Mouse (Mus musculus) midbrain, embryonic 16.5 days (tissue): ENCODE results near the gene Zbtb24. TPM values are rescaled to one million over a fixed set of nuclear protein-coding genes. Genes with fewer than 3 reads are reported as not detected.
A peak's percentile ranks its signal among the peaks of the same experiment; 100 is the strongest.
"Not testable (repeated sequence)": the region's sequence is repeated elsewhere in the genome, so short reads cannot be mapped to it uniquely, and the experiment has no call there.

Source experiments
- ATAC-seq: fragments of 200-750 bp; cut with Nextera tagmentation; 2 replicates; pipeline ENCODE4 v1.8.0; 2017; ENCODE audit warnings: moderate TSS enrichment
- H3K27ac ChIP-seq: fragments of 300-500 bp; sonication (generic); 2 replicates; pipeline ENCODE4 v1.5.1; 2014; ENCODE audit warnings: mild to moderate bottlenecking, low read length, mixed read lengths
- H3K27me3 ChIP-seq: fragments of 300-500 bp; sonication (generic); 2 replicates; pipeline ENCODE4 v1.6.1; 2014; ENCODE audit warnings: low read depth, low read length, mixed read lengths; ENCODE audit not compliant: control insufficient read depth, insufficient read depth
- H3K36me3 ChIP-seq: fragments of 300-500 bp; sonication (generic); 2 replicates; pipeline ENCODE4 v1.6.1; 2014; ENCODE audit warnings: mild to moderate bottlenecking, low read length, moderate library complexity, mixed read lengths; ENCODE audit not compliant: control insufficient read depth, insufficient read depth
- H3K4me1 ChIP-seq: fragments of 300-500 bp; sonication (generic); 2 replicates; pipeline ENCODE4 v1.6.1; 2014; ENCODE audit warnings: mild to moderate bottlenecking, low read length, mixed read lengths; ENCODE audit not compliant: control insufficient read depth, insufficient read depth
- H3K4me2 ChIP-seq: fragments of 300-500 bp; sonication (generic); 2 replicates; pipeline ENCODE4 v1.6.1; 2014; ENCODE audit warnings: mild to moderate bottlenecking, low read length, mixed read lengths
- H3K4me3 ChIP-seq: fragments of 300-500 bp; sonication (generic); 2 replicates; pipeline ENCODE4 v1.5.1; 2014; ENCODE audit warnings: low read depth, mild to moderate bottlenecking, low read length, moderate library complexity, mixed read lengths
- H3K9ac ChIP-seq: fragments of 300-500 bp; sonication (generic); 2 replicates; pipeline ENCODE4 v1.6.1; 2014; ENCODE audit warnings: low read depth, low read length, mixed read lengths
- H3K9me3 ChIP-seq: fragments of 300-500 bp; sonication (generic); replicated peaks from 2 replicates; pipeline ENCODE4 v1.6.1; 2014; ENCODE audit warnings: mild to moderate bottlenecking, low read length, mixed read lengths; ENCODE audit not compliant: control insufficient read depth, poor library complexity, severe bottlenecking
- WGBS: fragments of 180-500 bp; shearing (Covaris S2); extraction: QIAGEN DNeasy Blood & Tissue Kit; methylation state at CpG from one replicate; pipeline ENCODE4 v1.1.7; 2014; 5-methylcytosine and 5-hydroxymethylcytosine counted together
- polyA plus RNA-seq: library from polyadenylated mRNA; unstranded; fragments of >200 nt; fragmentation: Nextera tagmentation; extraction: Ambion mirVana; gene quantifications from 2 replicates; pipeline ENCODE4 v1.2.1, GENCODE M21; 2015

Zbtb24 gene
- polyA plus RNA-seq, result 19.3 and 20.0 TPM in 2 replicates

DNA sequence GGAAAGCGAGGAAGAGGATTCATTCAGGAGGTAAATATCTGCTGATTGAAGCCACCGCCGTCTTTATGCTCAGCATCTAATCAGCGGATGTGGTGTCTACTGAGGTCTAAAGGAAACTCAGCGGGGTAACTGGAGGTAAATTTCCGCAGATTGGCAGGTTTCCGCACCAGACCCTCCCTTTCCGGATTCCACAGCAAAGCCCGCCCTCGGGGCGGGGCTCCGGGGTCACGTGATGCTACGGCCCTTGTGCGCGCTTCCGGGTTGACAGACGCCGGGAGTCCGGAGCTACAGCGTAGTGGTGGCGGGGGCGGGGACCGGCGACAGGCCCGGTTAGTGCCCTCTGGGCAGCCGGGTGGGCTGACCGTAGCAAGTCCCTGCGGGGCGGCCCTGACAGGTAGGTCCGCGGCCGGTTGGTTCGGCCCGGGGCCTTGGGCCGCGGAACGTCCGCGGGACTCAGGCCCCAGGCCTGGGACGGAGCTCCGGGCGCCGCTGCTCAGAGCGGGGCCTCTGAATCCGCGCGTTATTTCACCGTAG lies at the start of gene Zbtb24:
Gene Zbtb24, plus strand, starts transcription at position 247 of the 534 bp plus-strand sequence.
- under 1% methylated on average over 49 of the region's 49 CpGs for WGBS
- peak within 1 kb of the TSS; percentile 64 for H3K4me3 ChIP-seq
- H3K9me3 ChIP-seq, result no peaks in the 10 kb centered on the region
- H3K27me3 ChIP-seq, result no peaks in the 10 kb centered on the region
- H3K27ac ChIP-seq, result peak within 1 kb of the TSS; percentile 86
- H3K9ac ChIP-seq, result peak within 1 kb of the TSS; percentile 79
- peak; percentile 97 for ATAC-seq
- H3K4me2 ChIP-seq, result peak within 1 kb of the TSS; percentile 63
- peaks cover 28% of the 10 kb centered on the region for H3K4me1 ChIP-seq
- peaks cover 3% of the 10 kb centered on the region; the same call in 1 of the 2 replicates for H3K36me3 ChIP-seq

DNA sequence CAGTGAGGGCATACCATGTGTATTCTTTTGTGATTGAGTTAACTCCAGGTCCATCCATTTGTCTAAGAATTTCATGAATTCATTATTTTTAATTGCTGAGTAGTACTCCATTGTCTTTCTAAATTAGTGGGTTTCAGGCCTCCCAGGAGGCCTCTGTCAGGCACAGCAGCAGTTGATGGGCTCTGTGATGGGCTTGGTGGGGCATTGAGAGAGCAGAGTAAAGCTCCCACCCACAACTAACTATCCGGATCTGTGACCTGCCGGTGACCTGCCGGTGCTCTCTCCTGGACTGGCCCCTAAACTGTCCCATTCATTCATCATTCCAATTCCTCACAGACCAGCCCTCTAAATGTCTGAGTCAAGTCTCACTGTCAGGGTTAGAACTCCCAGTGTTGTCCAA lies 49.1 kb upstream of the Zbtb24 start:
- H3K27ac ChIP-seq, result no peak overlapping the region
- no peaks in the 10 kb centered on the region for H3K9me3 ChIP-seq
- H3K36me3 ChIP-seq, result no peaks in the 10 kb centered on the region
- H3K4me3 ChIP-seq, result no peak overlapping the region
- ATAC-seq, result no peak
- H3K4me2 ChIP-seq, result no peak overlapping the region
- no peaks in the 10 kb centered on the region for H3K4me1 ChIP-seq
- no peak overlapping the region for H3K9ac ChIP-seq
- 88% methylated on average over 3 of the region's 3 CpGs for WGBS
- H3K27me3 ChIP-seq, result no peaks in the 10 kb centered on the region

DNA sequence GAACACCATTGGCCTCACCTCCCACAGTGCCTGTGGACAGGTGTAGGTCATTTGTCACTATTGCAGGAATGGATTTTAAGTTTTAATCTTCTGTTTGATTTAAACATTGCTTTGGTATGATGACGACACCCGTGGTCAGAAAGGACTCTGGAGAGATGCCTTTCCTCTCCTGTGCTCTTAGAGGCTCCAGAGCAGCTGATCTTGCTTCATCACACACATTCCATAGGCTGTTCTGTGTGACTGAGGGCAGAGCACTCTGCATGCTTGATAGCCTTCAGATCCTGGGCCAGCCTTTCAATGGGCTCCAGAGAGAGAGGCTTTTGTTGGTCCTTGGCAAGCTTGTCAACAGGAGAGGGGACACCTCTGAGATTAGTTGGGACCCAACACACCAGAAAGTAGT lies 46.8 kb upstream of the Zbtb24 start:
- no peaks in the 10 kb centered on the region for H3K9me3 ChIP-seq
- H3K4me1 ChIP-seq, result no peaks in the 10 kb centered on the region
- no peak for ATAC-seq
- H3K9ac ChIP-seq, result no peak overlapping the region
- H3K4me3 ChIP-seq, result no peak overlapping the region
- H3K36me3 ChIP-seq, result no peaks in the 10 kb centered on the region
- no peak overlapping the region for H3K4me2 ChIP-seq
- H3K27me3 ChIP-seq, result no peaks in the 10 kb centered on the region
- whole genome bisulfite sequencing, result 83% methylated on average over 2 of the region's 2 CpGs
- no peak overlapping the region for H3K27ac ChIP-seq

DNA sequence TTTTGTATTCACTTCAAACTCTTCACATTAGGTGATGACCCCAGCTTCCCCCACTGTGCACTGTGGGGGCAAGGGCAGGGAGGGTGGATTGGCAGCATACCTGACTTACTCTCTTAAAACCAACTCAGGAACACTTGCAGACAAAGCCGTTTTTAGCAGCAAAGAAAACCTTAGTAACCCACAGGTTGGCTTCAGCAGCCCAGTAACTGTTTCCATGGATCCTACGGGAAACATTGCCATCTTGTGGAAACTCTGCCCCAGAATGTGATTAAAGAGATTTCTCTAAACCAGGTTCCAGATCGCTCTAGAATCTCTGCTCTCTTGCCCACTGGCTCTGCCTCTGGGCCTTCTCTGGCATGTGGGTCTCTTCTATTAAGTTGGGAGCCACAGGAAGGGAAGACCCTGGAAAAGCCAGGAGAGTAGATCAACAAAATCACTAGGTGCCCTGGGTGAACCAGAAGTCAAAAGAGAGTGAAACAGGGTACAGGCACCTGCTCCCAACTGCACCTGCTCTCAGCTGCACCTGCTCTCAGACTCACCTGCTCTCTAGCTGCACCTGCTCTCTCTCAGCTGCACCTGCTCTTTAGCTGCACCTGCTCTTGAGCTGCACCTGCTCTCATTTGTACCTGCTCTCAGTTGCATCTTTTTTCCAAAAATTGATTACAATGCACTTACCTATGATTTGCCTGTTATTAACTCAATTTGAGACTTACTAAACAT lies 46.1 kb upstream of the Zbtb24 start:
- WGBS, result 49% methylated on average over 3 of the region's 3 CpGs
- H3K9ac ChIP-seq, result no peak overlapping the region
- no peak overlapping the region for H3K4me2 ChIP-seq
- H3K36me3 ChIP-seq, result no peaks in the 10 kb centered on the region
- H3K9me3 ChIP-seq, result no peaks in the 10 kb centered on the region
- no peak overlapping the region for H3K4me3 ChIP-seq
- H3K27me3 ChIP-seq, result no peaks in the 10 kb centered on the region
- H3K27ac ChIP-seq, result no peak overlapping the region
- no peaks in the 10 kb centered on the region for H3K4me1 ChIP-seq
- no peak for ATAC-seq

DNA sequence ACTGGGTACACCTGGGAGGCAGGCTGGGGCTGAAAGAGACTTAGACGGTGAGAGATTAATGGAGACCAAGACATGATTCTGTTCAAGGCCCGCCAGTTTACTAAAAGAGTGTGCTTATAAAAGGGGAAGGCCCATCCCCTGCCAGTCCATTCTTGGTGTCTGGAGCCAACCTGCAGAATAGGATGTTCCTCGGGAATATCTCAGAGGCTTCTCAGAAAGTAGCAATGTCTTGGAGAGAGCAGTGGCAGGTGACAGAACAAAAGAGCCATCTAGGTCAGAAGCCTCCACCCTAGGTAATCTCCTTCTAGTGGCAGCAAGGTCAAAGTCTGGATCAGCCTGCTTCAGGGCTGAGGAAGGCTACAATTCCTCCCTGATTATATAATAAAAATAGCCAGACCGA lies 40.0 kb upstream of the Zbtb24 start:
- not testable (repeated sequence) for H3K9me3 ChIP-seq, H3K36me3 ChIP-seq, H3K4me2 ChIP-seq, H3K4me3 ChIP-seq, ATAC-seq, H3K27ac ChIP-seq, H3K27me3 ChIP-seq, H3K4me1 ChIP-seq, H3K9ac ChIP-seq
- WGBS, result 98% methylated on average over 4 of the region's 4 CpGs

DNA sequence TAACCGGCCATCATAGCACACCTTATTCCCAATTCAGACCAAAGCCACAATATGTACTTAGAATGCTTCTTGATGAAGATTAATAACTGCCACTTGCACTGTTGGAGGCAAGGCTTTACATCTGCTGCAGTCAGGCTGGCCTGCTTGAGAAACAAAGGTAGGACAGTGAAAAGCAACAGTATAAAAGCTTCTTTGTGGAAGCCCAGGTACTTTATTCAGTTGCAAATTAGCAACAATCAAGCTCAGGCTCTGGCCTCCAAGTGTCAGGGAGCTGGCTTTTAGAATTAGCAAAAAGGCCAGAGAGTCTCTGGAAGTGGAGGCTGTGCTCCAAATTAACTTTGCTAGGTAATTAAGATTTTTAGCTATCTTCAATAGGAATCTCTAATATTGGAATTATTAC lies 39.4 kb upstream of the Zbtb24 start:
- H3K9ac ChIP-seq, H3K4me2 ChIP-seq, H3K9me3 ChIP-seq, H3K4me1 ChIP-seq, H3K27ac ChIP-seq, H3K27me3 ChIP-seq, ATAC-seq, H3K4me3 ChIP-seq, H3K36me3 ChIP-seq: not testable (repeated sequence)
- WGBS, result 91% methylated on average over 1 of the region's 1 CpGs

DNA sequence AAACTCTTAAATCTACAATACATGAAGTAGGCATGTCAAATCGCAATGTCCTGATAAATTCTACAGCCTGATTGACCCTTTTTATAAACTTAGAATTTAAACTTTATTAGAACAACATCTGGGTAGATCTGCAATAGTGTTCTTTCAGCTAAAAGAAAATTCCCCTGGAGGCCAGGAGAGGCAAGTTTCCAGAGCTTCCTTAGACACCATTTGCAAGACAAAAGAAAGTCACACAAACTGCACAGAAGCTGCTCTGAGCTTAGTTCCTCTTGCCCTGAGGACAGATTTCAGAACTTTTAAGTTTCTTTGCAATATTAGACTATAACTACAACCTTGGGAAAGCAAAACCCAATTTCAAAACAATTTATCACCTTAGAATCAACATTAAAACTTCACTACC lies 36.7 kb upstream of the Zbtb24 start:
- not testable (repeated sequence) for ATAC-seq, H3K4me1 ChIP-seq, H3K4me2 ChIP-seq, H3K4me3 ChIP-seq, H3K9ac ChIP-seq, H3K27me3 ChIP-seq, H3K27ac ChIP-seq, H3K36me3 ChIP-seq
- peaks cover 11% of the 10 kb centered on the region; the same call in 1 of the 2 replicates for H3K9me3 ChIP-seq
- WGBS, result 90% methylated on average over 1 of the region's 1 CpGs

DNA sequence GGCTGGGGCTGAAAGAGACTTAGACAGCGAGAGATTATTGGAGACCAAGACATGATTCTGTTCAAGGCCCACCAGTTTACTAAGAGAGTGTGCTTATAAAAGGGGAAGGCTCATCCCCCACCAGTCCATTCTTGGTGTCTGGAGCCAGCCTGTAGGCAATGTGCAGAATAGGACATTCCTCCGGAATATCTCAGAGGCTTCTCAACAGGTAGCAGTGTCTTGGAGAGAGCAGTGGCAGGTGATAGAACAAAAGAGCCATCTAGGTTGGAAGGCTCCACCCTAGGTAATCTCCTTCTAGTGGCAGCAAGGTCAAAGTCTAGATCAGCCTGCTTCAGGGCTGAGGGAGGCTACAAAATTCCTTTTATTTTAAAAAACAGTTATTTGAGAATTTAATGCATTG lies 34.8 kb upstream of the Zbtb24 start:
- not testable (repeated sequence) for H3K4me1 ChIP-seq, H3K9me3 ChIP-seq, H3K4me3 ChIP-seq, H3K27ac ChIP-seq, H3K9ac ChIP-seq, H3K36me3 ChIP-seq, ATAC-seq, H3K27me3 ChIP-seq, H3K4me2 ChIP-seq
- WGBS, result 92% methylated on average over 2 of the region's 2 CpGs

DNA sequence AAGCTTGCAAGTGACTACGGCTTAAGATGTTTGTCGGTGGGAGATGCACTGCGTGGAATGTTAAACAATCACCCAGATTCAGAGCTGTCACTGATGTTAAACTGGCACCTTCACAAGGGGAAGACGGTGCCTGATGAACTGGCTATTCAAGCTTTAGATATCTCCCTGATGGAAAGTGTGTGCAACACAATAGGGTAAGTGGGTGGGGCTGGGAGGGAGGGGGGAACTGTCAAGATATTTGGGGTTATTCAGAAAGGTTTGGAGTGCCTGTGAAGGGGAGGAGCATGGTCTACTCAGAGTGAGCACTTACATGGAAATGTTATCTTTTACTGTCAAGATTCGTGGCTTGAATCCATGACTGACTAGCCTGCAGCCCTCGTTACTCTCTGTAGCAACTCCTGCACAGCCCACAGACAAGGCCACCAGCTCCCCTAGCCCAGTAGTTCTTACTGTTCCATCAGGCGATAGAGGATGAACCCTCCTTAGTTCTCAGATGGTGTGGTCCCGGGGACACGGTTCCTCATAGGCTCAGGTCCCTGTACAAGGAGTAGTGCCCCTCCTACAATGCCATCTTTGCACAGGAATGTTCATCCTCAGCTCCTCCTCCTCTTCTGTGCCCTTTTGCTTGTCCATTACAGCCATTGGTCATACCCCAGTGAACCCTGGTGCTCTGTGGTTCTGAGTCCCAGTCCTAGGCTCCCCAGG lies 29.5 kb upstream of the Zbtb24 start:
- H3K4me2 ChIP-seq, result no peak overlapping the region
- WGBS, result 83% methylated on average over 9 of the region's 9 CpGs
- no peak overlapping the region for H3K4me3 ChIP-seq
- H3K9ac ChIP-seq, result no peak overlapping the region
- no peaks in the 10 kb centered on the region for H3K4me1 ChIP-seq
- H3K27ac ChIP-seq, result no peak overlapping the region
- H3K9me3 ChIP-seq, result 0 out of 2 replicates have a peak, but pooled peaks cover 5% of the 10 kb centered on the region
- no peak for ATAC-seq
- no peaks in the 10 kb centered on the region for H3K27me3 ChIP-seq
- H3K36me3 ChIP-seq, result no peaks in the 10 kb centered on the region
